Mouse (Mus musculus): Measurements from ENCODE around the gene Zbtb48. TPM values are rescaled to one million over a fixed set of nuclear protein-coding genes. Genes with fewer than 3 reads are reported as not detected.

The Zbtb48 gene
- polyA plus RNA-seq, 1 experiment from 2014 or later = 23.9 TPM

- Histone ChIP-seq H3K4me3 (ENCODE audit: low read depth, low read length) (no peak overlapping the region), H3K27me3 (ENCODE audit: control insufficient read depth, insufficient read depth, low read length) (no peaks in the 10 kb centered on the region), H3K27ac (replicated peaks; ENCODE audit: low read depth, low read length) (no peak overlapping the region), H3K4me1 (ENCODE audit: control insufficient read depth, insufficient read depth, low read length) (no peaks in the 10 kb centered on the region), H3K9ac (ENCODE audit: low read length) (no peak overlapping the region), H3K36me3 (ENCODE audit: control insufficient read depth, insufficient read depth, low read length) (no peaks in the 10 kb centered on the region), H3K4me2 (ENCODE audit: low read depth, severe bottlenecking) (no peak overlapping the region), H3K9me3 (ENCODE audit: control insufficient read depth, low read length) (no peaks in the 10 kb centered on the region)
- DNase-seq (ENCODE audit: low spot score) (no peak), ATAC-seq (ENCODE audit: insufficient number of reproducible peaks, low FRiP score, low TSS enrichment, low read depth) (no peak)
- 70% methylated on average over 4 of the region's 4 CpGs for WGBS
Measured at GRCm38 (mm10) chr4:152001335-152001734, 26.1 kb downstream of the Zbtb48 start.

- no peak overlapping the region for H3K9ac ChIP-seq (ENCODE audit: low read length)
- 48% methylated on average over 4 of the region's 4 CpGs for WGBS
- no peak overlapping the region for H3K4me3 ChIP-seq (ENCODE audit: low read depth, low read length)
- H3K27ac ChIP-seq (replicated peaks; ENCODE audit: low read depth, low read length) = no peak overlapping the region
- H3K27me3 ChIP-seq (ENCODE audit: control insufficient read depth, insufficient read depth, low read length) = no peaks in the 10 kb centered on the region
- H3K4me2 ChIP-seq (ENCODE audit: low read depth, severe bottlenecking) = no peak overlapping the region
- no peaks in the 10 kb centered on the region for H3K9me3 ChIP-seq (ENCODE audit: control insufficient read depth, low read length)
- H3K4me1 ChIP-seq (ENCODE audit: control insufficient read depth, insufficient read depth, low read length) = no peaks in the 10 kb centered on the region
- ATAC-seq (ENCODE audit: insufficient number of reproducible peaks, low FRiP score, low TSS enrichment, low read depth) = no peak
- H3K36me3 ChIP-seq (ENCODE audit: control insufficient read depth, insufficient read depth, low read length) = no peaks in the 10 kb centered on the region
- DNase-seq (ENCODE audit: low spot score) = no peak
Measured at GRCm38 (mm10) chr4:152000906-152001305, 26.6 kb downstream of the Zbtb48 start.

DNA sequence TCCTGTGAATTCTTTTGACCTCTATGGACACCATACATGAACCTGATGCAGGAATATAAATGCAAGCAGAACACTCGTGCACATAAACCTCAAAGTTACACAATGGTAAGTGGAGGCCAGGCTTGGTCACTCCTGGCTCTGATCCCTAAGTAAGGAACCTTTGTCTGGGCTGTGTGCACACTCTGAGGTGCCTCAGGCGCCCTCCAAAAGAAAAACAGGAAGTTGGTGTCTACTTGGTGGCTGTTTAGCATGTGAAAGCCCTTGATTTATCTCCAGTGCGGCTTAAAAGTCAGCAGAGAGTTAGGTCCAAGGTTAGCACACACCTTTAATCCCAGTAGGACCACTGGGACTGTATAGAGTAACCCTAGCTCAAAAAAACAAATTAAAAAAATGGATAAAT is 28.0 kb downstream of the Zbtb48 start:
- Histone ChIP-seq H3K36me3 (ENCODE audit: control insufficient read depth, insufficient read depth, low read length) (no peaks in the 10 kb centered on the region), H3K27me3 (ENCODE audit: control insufficient read depth, insufficient read depth, low read length) (no peaks in the 10 kb centered on the region), H3K4me2 (ENCODE audit: low read depth, severe bottlenecking) (no peak overlapping the region), H3K4me1 (ENCODE audit: control insufficient read depth, insufficient read depth, low read length) (peaks cover under 1% of the 10 kb centered on the region; the same call in 1 of the 2 replicates), H3K27ac (replicated peaks; ENCODE audit: low read depth, low read length) (no peak overlapping the region), H3K9me3 (ENCODE audit: control insufficient read depth, low read length) (no peaks in the 10 kb centered on the region), H3K9ac (ENCODE audit: low read length) (no peak overlapping the region), H3K4me3 (ENCODE audit: low read depth, low read length) (no peak overlapping the region)
- ATAC-seq (ENCODE audit: insufficient number of reproducible peaks, low FRiP score, low TSS enrichment, low read depth) (no peak), DNase-seq (ENCODE audit: low spot score) (no peak)
- 64% methylated on average over 3 of the region's 3 CpGs for WGBS

DNA sequence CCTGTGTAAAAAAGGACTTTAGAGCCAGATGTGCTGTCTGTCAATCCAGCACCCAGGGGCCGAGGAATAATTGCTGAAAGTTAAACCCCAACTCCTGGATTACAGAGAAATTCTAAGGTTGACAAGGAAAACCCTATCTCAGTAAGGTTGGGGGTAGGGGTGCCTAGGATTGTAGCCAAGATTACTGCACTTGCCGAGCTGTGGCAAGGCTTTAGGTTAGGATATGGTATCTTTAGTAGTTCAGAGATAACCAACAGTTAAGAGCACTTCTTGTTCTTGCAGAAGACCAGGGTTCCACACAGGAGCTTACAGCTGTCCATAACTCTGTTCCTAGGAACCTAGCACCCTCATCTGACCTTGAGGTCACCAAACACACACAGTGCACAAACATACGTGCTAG is 29.8 kb downstream of the Zbtb48 start:
- Histone ChIP-seq H3K4me1 (ENCODE audit: control insufficient read depth, insufficient read depth, low read length) (peaks cover 8% of the 10 kb centered on the region), H3K4me3 (ENCODE audit: low read depth, low read length) (no peak overlapping the region), H3K9ac (ENCODE audit: low read length) (no peak overlapping the region), H3K27me3 (ENCODE audit: control insufficient read depth, insufficient read depth, low read length) (no peaks in the 10 kb centered on the region), H3K36me3 (ENCODE audit: control insufficient read depth, insufficient read depth, low read length) (no peaks in the 10 kb centered on the region; the same call in 1 of the 2 replicates), H3K9me3 (ENCODE audit: control insufficient read depth, low read length) (no peaks in the 10 kb centered on the region), H3K27ac (replicated peaks; ENCODE audit: low read depth, low read length) (no peak overlapping the region), H3K4me2 (ENCODE audit: low read depth, severe bottlenecking) (peak overlapping the region; percentile 78; the same call in 1 of the 2 replicates)
- 63% methylated on average over 3 of the region's 3 CpGs for WGBS
- no peak for DNase-seq (ENCODE audit: low spot score)
- ATAC-seq (ENCODE audit: insufficient number of reproducible peaks, low FRiP score, low TSS enrichment, low read depth) = no peak

- no peaks in the 10 kb centered on the region for H3K27me3 ChIP-seq (ENCODE audit: control insufficient read depth, insufficient read depth, low read length)
- peak overlapping the region; percentile 70; the same call in 1 of the 2 replicates for H3K27ac ChIP-seq (replicated peaks; ENCODE audit: low read depth, low read length)
- H3K9ac ChIP-seq (ENCODE audit: low read length) = peak overlapping the region; percentile 49
- WGBS = 4% methylated on average over 13 of the region's 13 CpGs
- H3K36me3 ChIP-seq (ENCODE audit: control insufficient read depth, insufficient read depth, low read length) = peaks cover 4% of the 10 kb centered on the region
- no peak for DNase-seq (ENCODE audit: low spot score)
- H3K4me1 ChIP-seq (ENCODE audit: control insufficient read depth, insufficient read depth, low read length) = peaks cover 8% of the 10 kb centered on the region
- H3K4me2 ChIP-seq (ENCODE audit: low read depth, severe bottlenecking) = peak overlapping the region; percentile 78
- no peaks in the 10 kb centered on the region for H3K9me3 ChIP-seq (ENCODE audit: control insufficient read depth, low read length)
- no peak for ATAC-seq (ENCODE audit: insufficient number of reproducible peaks, low FRiP score, low TSS enrichment, low read depth)
- peak overlapping the region; percentile 98 for H3K4me3 ChIP-seq (ENCODE audit: low read depth, low read length)
Measured at GRCm38 (mm10) chr4:151996951-151997222, 30.6 kb downstream of the Zbtb48 start.

DNA sequence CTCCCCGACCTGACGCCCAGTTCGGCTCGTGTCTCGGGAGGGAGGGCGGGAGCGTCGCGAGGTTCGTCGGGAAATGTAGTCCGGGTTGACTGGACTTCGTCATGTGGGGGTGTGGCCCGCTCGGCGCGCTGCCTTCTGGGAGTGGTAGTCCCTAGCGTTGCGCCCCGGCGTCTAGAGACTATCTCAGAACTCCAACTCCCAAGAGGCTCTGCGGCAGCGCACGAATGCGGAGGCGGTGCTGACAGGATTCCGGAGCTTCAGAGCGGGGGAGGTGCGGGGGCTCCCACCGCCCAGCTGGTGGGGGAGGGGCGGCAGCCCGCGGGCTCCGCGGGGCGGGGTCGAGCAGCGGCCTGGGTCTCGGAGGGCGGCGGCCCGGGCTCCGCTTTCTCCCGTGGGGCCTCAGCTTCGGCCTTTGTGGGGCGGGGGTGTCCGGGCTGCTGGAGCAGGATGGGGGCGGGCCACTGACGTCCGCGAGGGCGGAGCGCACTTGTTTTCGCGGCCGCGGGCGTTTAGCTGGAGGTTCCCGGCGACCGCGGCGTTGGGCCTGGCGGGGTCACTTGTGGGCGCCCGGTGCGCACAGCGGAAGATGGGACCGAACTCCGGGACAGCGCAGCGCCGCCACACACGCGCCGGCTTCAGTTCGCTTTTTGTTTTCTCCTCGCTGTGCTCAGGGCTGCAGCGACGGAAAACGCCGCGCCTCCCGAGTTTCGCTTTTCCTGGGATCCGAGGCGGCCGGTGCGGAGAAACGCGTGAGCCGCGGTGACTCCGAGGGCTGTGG is 31.1 kb downstream of the Zbtb48 start, which contains the start of gene Phf13:
Gene Phf13 (minus strand): TSS at position 86 of the 778 bp plus-strand sequence.
- DNase-seq (ENCODE audit: low spot score) = peak; percentile 100
- Histone ChIP-seq H3K36me3 (ENCODE audit: control insufficient read depth, insufficient read depth, low read length) (peaks cover 7% of the 10 kb centered on the region), H3K27me3 (ENCODE audit: control insufficient read depth, insufficient read depth, low read length) (no peaks in the 10 kb centered on the region), H3K4me1 (ENCODE audit: control insufficient read depth, insufficient read depth, low read length) (peaks cover 8% of the 10 kb centered on the region), H3K27ac (replicated peaks; ENCODE audit: low read depth, low read length) (peak within 1 kb of the TSS; percentile 70), H3K9me3 (ENCODE audit: control insufficient read depth, low read length) (no peaks in the 10 kb centered on the region), H3K9ac (ENCODE audit: low read length) (peak within 1 kb of the TSS; percentile 89), H3K4me3 (ENCODE audit: low read depth, low read length) (peak within 1 kb of the TSS; percentile 98), H3K4me2 (ENCODE audit: low read depth, severe bottlenecking) (peak within 1 kb of the TSS; percentile 78)
- peak; percentile 97 for ATAC-seq (ENCODE audit: insufficient number of reproducible peaks, low FRiP score, low TSS enrichment, low read depth)
- WGBS = under 1% methylated on average over 75 of the region's 94 CpGs

DNA sequence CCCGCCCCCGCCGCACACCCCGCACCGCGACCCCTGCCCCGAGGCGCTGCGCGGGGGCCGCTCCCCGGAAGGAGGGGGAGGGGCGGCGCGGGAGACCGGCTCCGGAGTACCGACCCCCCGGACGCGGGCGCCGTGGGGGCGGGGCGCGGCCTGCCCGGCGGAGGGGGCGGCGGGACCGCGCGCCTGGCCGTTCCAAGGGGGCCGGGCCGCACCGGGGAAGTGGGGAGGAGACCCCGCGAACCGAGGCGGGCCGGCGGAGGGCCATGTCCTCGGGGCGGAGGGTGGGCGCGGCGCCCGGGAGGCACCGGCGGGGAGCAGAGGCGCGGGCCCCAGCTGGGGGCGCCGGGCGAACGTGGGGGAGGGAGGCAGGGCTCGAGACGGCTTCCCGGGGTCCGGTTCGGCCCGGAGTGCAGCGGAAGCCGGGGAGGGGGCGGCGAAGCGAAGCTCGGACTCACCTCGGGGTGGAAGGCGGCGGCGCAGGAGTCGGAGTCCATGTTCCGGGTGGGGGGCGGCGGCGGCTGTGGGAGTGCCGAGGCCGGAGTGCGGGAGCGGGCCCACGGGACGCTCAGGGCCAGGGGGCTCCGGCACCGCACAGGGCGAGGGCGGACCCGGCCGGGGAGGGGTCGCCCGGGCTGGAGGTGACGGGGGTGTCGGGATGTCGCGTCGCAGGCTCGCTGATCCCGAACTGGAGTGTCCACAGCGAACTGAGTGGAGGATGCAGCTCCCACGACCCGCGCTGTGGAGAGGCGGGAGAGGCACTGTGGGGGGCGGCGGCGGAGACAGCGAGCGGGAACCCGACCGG is 31.9 kb downstream of the Zbtb48 start:
- under 1% methylated on average over 77 of the region's 111 CpGs for whole genome bisulfite sequencing
- peak; percentile 53 for ATAC-seq (ENCODE audit: insufficient number of reproducible peaks, low FRiP score, low TSS enrichment, low read depth)
- peak overlapping the region; percentile 68 for H3K27ac ChIP-seq (replicated peaks; ENCODE audit: low read depth, low read length)

GRCm38 (mm10) chr4:151994228-151995171 is 33.0 kb downstream of the Zbtb48 start:
- Histone ChIP-seq H3K36me3 (ENCODE audit: control insufficient read depth, insufficient read depth, low read length) (peaks cover 15% of the 10 kb centered on the region), H3K27ac (replicated peaks; ENCODE audit: low read depth, low read length) (peak overlapping the region; percentile 68), H3K9me3 (ENCODE audit: control insufficient read depth, low read length) (no peaks in the 10 kb centered on the region), H3K9ac (ENCODE audit: low read length) (peak overlapping the region; percentile 89), H3K27me3 (ENCODE audit: control insufficient read depth, insufficient read depth, low read length) (no peaks in the 10 kb centered on the region), H3K4me3 (ENCODE audit: low read depth, low read length) (peak overlapping the region; percentile 98), H3K4me2 (ENCODE audit: low read depth, severe bottlenecking) (peak overlapping the region; percentile 78), H3K4me1 (ENCODE audit: control insufficient read depth, insufficient read depth, low read length) (peaks cover 8% of the 10 kb centered on the region)
- WGBS = 2% methylated on average over 59 of the region's 61 CpGs
- DNase-seq (ENCODE audit: low spot score) (peak; percentile 64), ATAC-seq (ENCODE audit: insufficient number of reproducible peaks, low FRiP score, low TSS enrichment, low read depth) (no peak)

More for the DNA sequence above, 31.9 kb downstream of the Zbtb48 start:
- Histone ChIP-seq H3K36me3 (ENCODE audit: control insufficient read depth, insufficient read depth, low read length) (peaks cover 14% of the 10 kb centered on the region), H3K4me1 (ENCODE audit: control insufficient read depth, insufficient read depth, low read length) (peaks cover 8% of the 10 kb centered on the region), H3K9me3 (ENCODE audit: control insufficient read depth, low read length) (no peaks in the 10 kb centered on the region), H3K9ac (ENCODE audit: low read length) (peak overlapping the region; percentile 89), H3K4me3 (ENCODE audit: low read depth, low read length) (peak overlapping the region; percentile 98), H3K4me2 (ENCODE audit: low read depth, severe bottlenecking) (peak overlapping the region; percentile 78), H3K27me3 (ENCODE audit: control insufficient read depth, insufficient read depth, low read length) (no peaks in the 10 kb centered on the region)
- no peak for DNase-seq (ENCODE audit: low spot score)
